Mouse (Mus musculus) megakaryocyte, embryonic 14.5 days (primary cell): ENCODE data around the gene Olfr1173. TPM values are rescaled to one million over a fixed set of nuclear protein-coding genes. Genes with fewer than 3 reads are reported as not detected.

Experiments
- H3K27me3 ChIP-seq: replicated peaks from 2 replicates; pipeline ENCODE3; 2012; ENCODE audit warnings: inconsistent platforms
- H3K36me3 ChIP-seq: replicated peaks from 2 replicates; pipeline ENCODE3; 2012; ENCODE audit warnings: low read length, inconsistent platforms, mixed read lengths
- H3K4me1 ChIP-seq: 2 replicates; pipeline ENCODE4 v1.6.1; 2012; ENCODE audit warnings: inconsistent platforms
- H3K4me3 ChIP-seq: replicated peaks from 2 replicates; pipeline ENCODE3; 2012; ENCODE audit warnings: moderate library complexity, mild to moderate bottlenecking, inconsistent platforms
- H3K9me3 ChIP-seq: 2 replicates; pipeline ENCODE4 v1.6.1; 2012; ENCODE audit warnings: inconsistent platforms
- FLI1 ChIP-seq: IDR thresholded peaks from 2 replicates; pipeline ENCODE4 v1.6.1; 2012; ENCODE audit warnings: low read length, inconsistent platforms, mixed read lengths
- GATA1 ChIP-seq: IDR thresholded peaks from 3 replicates; pipeline ENCODE4 v1.6.1; 2012; ENCODE audit warnings: mixed read lengths, low read length, inconsistent platforms, borderline replicate concordance
- polyA plus RNA-seq: library from polyadenylated mRNA; stranded (reverse); fragments of >175 nt; gene quantifications from 2 replicates; pipeline ENCODE4 v1.2.3, GENCODE M21; 2012; ENCODE audit warnings: low replicate concordance; ENCODE audit not compliant: insufficient read depth

The Olfr1173 gene
- polyA plus RNA-seq: not detected in 2 replicates

- Histone ChIP-seq H3K36me3 (no peaks in the 10 kb centered on the region), H3K27me3 (no peaks in the 10 kb centered on the region), H3K4me1 (no peaks in the 10 kb centered on the region), H3K4me3 (no peak within 1 kb of the TSS), H3K9me3 (no peaks in the 10 kb centered on the region)
- TF ChIP-seq GATA1 (no peak), FLI1 (no peak)
Measured at GRCm38 (mm10) chr2:88279775-88280174, at the start of gene Olfr1173. Gene Olfr1173, minus strand, starts transcription at chr2:88279875.

GRCm38 (mm10) chr2:88327115-88327514 lies 47.4 kb upstream of the Olfr1173 start, which contains the start of gene Olfr1175-ps:
Gene Olfr1175-ps, minus strand, starts transcription at chr2:88327215.
- no peak for TF ChIP-seq GATA1
- no peak for TF ChIP-seq FLI1
- no peaks in the 10 kb centered on the region; the same call in 1 of the 2 replicates for H3K9me3 ChIP-seq
- H3K27me3 ChIP-seq: no peaks in the 10 kb centered on the region
- no peaks in the 10 kb centered on the region for H3K36me3 ChIP-seq
- H3K4me3 ChIP-seq: no peak within 1 kb of the TSS
- H3K4me1 ChIP-seq: no peaks in the 10 kb centered on the region

- Histone ChIP-seq H3K27me3 (no peaks in the 10 kb centered on the region), H3K9me3 (no peaks in the 10 kb centered on the region), H3K36me3 (no peaks in the 10 kb centered on the region), H3K4me1 (no peaks in the 10 kb centered on the region), H3K4me3 (no peak within 1 kb of the TSS)
- TF ChIP-seq FLI1: no peak
- TF ChIP-seq GATA1: no peak
Measured at GRCm38 (mm10) chr2:88315035-88315434, 35.4 kb upstream of the Olfr1173 start, which contains the start of gene Olfr1174-ps. Gene Olfr1174-ps, minus strand, starts transcription at chr2:88315135.

GRCm38 (mm10) chr2:88228234-88228633 lies 51.4 kb downstream of the Olfr1173 start, which contains the start of gene Olfr1170:
Gene Olfr1170, minus strand, starts transcription at chr2:88228334.
- TF ChIP-seq FLI1 (no peak), GATA1 (no peak)
- H3K4me1 ChIP-seq: no peaks in the 10 kb centered on the region
- H3K27me3 ChIP-seq: no peaks in the 10 kb centered on the region
- no peaks in the 10 kb centered on the region for H3K9me3 ChIP-seq
- no peak within 1 kb of the TSS for H3K4me3 ChIP-seq
- no peaks in the 10 kb centered on the region for H3K36me3 ChIP-seq

Other genes starting within 250 kb of the Olfr1173 start
- gene Olfr73, start 242.2 kb downstream of the Olfr1173 start, polyA plus RNA-seq: not detected in 2 replicates
- not detected in 2 replicates for gene Olfr1162, start 228.7 kb downstream of the Olfr1173 start, polyA plus RNA-seq
- not detected in 2 replicates for gene Olfr1163, start 208.0 kb downstream of the Olfr1173 start, polyA plus RNA-seq
- gene Olfr1164, start 185.9 kb downstream of the Olfr1173 start, polyA plus RNA-seq: not detected in 2 replicates
- gene Olfr1166, start 151.6 kb downstream of the Olfr1173 start, polyA plus RNA-seq: not detected in 2 replicates
- not detected in 2 replicates for gene Olfr1167, start 124.7 kb downstream of the Olfr1173 start, polyA plus RNA-seq
- gene Olfr1168, start 98.0 kb downstream of the Olfr1173 start, polyA plus RNA-seq: not detected in 2 replicates
- not detected in 2 replicates for gene Olfr1170, start 51.5 kb downstream of the Olfr1173 start, polyA plus RNA-seq
- gene Olfr1174-ps, start 35.3 kb upstream of the Olfr1173 start, polyA plus RNA-seq: not detected in 2 replicates
- gene Olfr1175-ps, start 47.3 kb upstream of the Olfr1173 start, polyA plus RNA-seq: not detected in 2 replicates
- not detected in 2 replicates for gene Olfr1176, start 56.8 kb upstream of the Olfr1173 start, polyA plus RNA-seq
- gene Olfr1177-ps, start 66.6 kb upstream of the Olfr1173 start, polyA plus RNA-seq: not detected in 2 replicates
- 0.45 TPM in 1 of 2 replicates, not detected in the other for gene Olfr1178, start 107.2 kb upstream of the Olfr1173 start, polyA plus RNA-seq
- not detected in 2 replicates for gene Olfr1179, start 126.6 kb upstream of the Olfr1173 start, polyA plus RNA-seq
- gene Olfr1180, start 139.3 kb upstream of the Olfr1173 start, polyA plus RNA-seq: not detected in 2 replicates
- gene Olfr1181, start 146.3 kb upstream of the Olfr1173 start, polyA plus RNA-seq: not detected in 2 replicates
- gene Gm13757, start 169.3 kb upstream of the Olfr1173 start, polyA plus RNA-seq: not detected in 2 replicates
- not detected in 2 replicates for gene Olfr1183, start 175.0 kb upstream of the Olfr1173 start, polyA plus RNA-seq
- not detected in 2 replicates for gene Olfr1184, start 203.7 kb upstream of the Olfr1173 start, polyA plus RNA-seq
- not detected in 2 replicates for gene Olfr1185-ps1, start 213.4 kb upstream of the Olfr1173 start, polyA plus RNA-seq
- not detected in 2 replicates for gene Olfr1186, start 238.7 kb upstream of the Olfr1173 start, polyA plus RNA-seq